Mouse (Mus musculus) B cell, adult 67 days (primary cell): ENCODE results near the gene Agtr2. TPM values are rescaled to one million over a fixed set of nuclear protein-coding genes. Genes with fewer than 3 reads are reported as not detected.

Experiments
- total RNA-seq, 2 experiments: library from RNA; stranded (reverse); gene quantifications; 4 replicates each; pipeline ENCODE4 v1.2.4; 2023

The Agtr2 gene
- total RNA-seq, result not detected

DNA sequence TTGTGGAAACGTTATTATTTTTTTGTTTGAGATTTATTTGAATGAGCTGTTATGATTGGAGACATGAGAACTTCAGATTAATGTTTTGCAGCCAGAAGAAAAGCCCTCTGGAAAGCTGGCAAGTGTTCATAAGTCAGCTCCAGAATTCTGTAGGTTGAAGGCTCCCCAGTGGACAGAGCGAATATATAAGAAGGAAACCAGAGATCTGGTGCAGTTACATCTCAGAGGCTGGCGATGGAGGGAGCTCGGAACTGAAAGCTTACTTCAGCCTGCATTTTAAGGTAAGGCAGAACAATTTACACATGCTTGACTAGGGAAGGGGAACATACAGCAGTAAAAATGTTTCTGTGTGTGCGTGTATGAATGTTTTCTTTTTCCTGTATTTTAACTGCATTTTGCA is at the start of gene Agtr2:
Gene Agtr2, plus strand, starts transcription at position 131 of the 400 bp plus-strand sequence.

Other genes starting within 250 kb of the Agtr2 start
- gene Slc6a14, start 230.4 kb downstream of the Agtr2 start, total RNA-seq, result not detected